Mouse (Mus musculus): ENCODE measurements at regions not wholly inside any gene's neighbourhood (a gene's known extent, or its start where the extent isn't known, plus 50 kb on each side); places are given as distances from the start of the nearest gene placed in this dataset.

DNA sequence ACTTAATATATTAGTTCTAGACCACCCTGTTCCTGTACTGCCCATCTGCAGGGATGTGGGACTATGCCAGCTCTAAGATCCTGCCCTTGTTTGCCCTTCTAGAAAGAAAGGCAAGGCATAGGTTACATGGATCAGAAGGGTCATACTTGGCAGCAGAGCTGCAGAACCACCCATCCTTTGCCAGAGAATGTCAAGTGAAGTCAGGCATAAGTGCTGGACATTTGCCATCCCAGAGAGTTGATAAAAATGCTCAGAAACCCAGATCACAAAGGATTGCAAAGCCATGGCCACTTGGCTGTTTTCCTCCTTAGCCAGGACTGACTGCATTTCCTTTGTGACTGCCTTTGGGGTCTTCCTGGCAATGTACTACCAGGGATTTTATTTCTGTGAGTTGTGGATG lies 146.7 kb upstream of the Opcml start:
- TF ChIP-seq POLR2A (IDR thresholded peaks at IDR 0.05; ENCODE audit: insufficient read length, low read depth), result no peak
- no peak for TF ChIP-seq POLR2AphosphoS2 (IDR thresholded peaks at IDR 0.05; ENCODE audit: insufficient read length, low read depth)
- TF ChIP-seq E2F4 (IDR thresholded peaks at IDR 0.05; ENCODE audit: insufficient read depth), result no peak
- no peak for TF ChIP-seq MAX (IDR thresholded peaks at IDR 0.05; ENCODE audit: low read depth)
- TF ChIP-seq MYOG (IDR thresholded peaks at IDR 0.05; ENCODE audit: control insufficient read depth in 1 of 3, insufficient read depth in 1 of 3, insufficient read length in 2 of 3, low read depth in 2 of 3), result no peak
- no peak for TF ChIP-seq MYOD1 (IDR thresholded peaks at IDR 0.05; ENCODE audit: control insufficient read depth in 1 of 3, insufficient read length in 2 of 3, low read depth in 2 of 3)

Measured in myocyte (in vitro differentiated cells).